Mouse (Mus musculus) olfactory bulb, adult 2 months (tissue): ENCODE measurements around the gene Cnksr3.
A peak's percentile ranks its signal among the peaks of the same experiment; 100 is the strongest.

Experiments used
- CTCF ChIP-seq: fragments of 200-500 bp; IDR thresholded peaks from 2 replicates; pipeline ENCODE4 v1.5.1; 2012; ENCODE audit warnings: low read depth, mild to moderate bottlenecking, low read length, moderate library complexity; ENCODE audit not compliant: insufficient read depth
- POLR2A ChIP-seq: fragments of 200-500 bp; IDR thresholded peaks from 2 replicates; pipeline ENCODE4 v1.6.1; 2012; ENCODE audit warnings: mild to moderate bottlenecking, low read depth, low read length, moderate library complexity; ENCODE audit not compliant: insufficient read depth

DNA sequence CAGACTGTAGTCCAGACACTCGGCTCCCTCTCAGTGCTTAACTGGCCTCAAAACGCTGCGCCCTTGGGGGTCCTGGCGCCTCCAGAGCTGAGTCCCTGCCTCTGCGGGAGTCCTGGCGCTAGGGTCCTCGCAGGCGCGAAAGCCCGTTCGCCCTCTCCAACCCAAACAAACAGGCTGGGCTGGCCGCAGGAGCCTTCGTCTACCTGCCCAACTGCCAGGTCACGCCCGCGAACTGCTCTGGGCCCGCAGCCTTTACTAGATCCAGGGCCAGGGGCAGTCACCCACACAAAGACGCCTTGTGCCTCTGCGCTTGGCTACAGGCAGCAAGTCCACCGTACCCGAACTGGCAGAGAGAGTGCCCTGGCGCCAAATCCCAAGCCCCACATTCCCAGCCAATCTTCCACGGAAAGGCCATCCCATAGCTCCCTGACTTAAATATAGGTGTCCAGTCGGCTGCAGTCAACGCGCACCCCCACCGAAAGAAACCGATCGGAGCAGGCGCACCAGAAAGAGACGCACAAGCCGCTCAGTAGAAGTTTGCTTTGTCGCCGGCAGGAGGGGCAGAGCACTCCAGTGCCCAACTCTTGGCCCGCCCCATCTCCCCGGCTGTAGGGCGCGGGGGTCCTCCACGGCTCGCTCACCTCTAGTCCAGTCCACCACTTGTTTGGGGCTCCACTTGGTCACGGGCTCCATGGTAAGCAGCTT lies 894 bp downstream of the Cnksr3 start:
- TF ChIP-seq CTCF: peak; percentile 15; the same call in 1 of the 2 replicates
- TF ChIP-seq POLR2A: 0 out of 2 replicates have a peak, but pooled peaks have one; percentile 3
